8 mouse cellular contexts compared by ENCODE assay signal in the genomic region with DNA sequence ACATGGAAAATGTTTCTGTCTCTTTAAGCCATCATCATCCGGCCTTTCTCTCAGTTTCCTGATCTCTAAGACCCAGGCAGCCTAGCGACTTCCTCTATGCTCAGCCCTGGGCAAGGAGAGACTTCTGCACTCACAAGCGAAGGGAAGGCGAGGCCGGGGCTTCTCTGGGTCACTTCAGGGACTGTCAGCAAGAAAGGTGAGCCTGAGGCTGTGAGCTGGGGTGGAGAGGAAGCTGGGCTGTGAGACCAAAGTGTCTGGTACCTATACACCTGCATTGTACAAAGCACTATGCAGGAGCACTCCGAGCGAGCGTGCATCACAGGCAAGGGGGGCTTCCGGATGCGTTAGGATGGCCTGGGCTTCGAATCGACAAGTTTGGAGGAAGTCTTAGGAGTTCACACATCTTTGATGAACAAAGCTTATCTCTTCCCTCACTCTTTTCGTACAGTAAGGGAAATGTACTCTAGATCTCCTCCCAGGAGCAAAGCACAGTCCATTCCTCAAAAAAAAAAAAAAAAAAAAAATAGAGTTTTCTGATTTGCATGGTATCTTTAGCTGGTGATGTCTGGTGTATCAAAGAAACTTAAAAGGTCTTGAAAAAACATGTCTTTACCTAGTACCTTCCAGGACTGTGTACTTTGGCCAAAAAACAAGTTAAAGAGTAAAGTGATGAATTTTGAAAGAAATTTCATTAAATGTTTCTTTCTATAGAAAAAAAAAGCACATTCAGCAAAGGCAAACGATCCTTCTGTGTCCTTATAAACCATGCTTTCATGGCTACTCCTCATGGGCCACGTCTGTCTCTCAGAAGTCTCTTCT. TPM values are rescaled to one million over a fixed set of nuclear protein-coding genes. Genes with fewer than 3 reads are reported as not detected.
DNase-seq lines count a peak whose midpoint lies in the region; ATAC-seq and TF ChIP-seq lines count a peak whose summit lies in the region.

A gene (plus strand): TSS at position 94 of the 819 bp plus-strand sequence.

- peak; percentile 81 for DNase-seq in CH12.LX (ENCODE audit: extremely low read depth)
- peak; percentile 66 for DNase-seq in kidney, adult 2 months
- DNase-seq in lung, postnatal 36 days, result peak; percentile 78
- peak; percentile 83 for DNase-seq in thymus, postnatal 14 days
- no peak for DNase-seq in right cerebral cortex, postnatal 4 days

- TF ChIP-seq RAD21 in CH12.LX (IDR thresholded peaks at IDR 0.05; ENCODE audit: low read depth, low read length), result no peak; the same call in 1 of the 2 replicates

- ATAC-seq in embryonic facial prominence, embryonic 15.5 days (ENCODE audit: insufficient number of reproducible peaks, low FRiP score, low TSS enrichment, low read depth), result no peak
- no peak for ATAC-seq in forebrain, embryonic 15.5 days (replicated peaks)
- no peak for ATAC-seq in cerebellum, adult (ENCODE audit: insufficient number of reproducible peaks, low FRiP score, low TSS enrichment)

- TF ChIP-seq CTCF in CH12.LX (conservative IDR thresholded peaks at IDR 0.05 in 1 of 2, IDR thresholded peaks at IDR 0.05 in 1 of 2; ENCODE audit: low read depth in 2 of 2, low read length in 2 of 2), result no peak
- no peak for TF ChIP-seq CTCF in kidney, adult 2 months (conservative IDR thresholded peaks at IDR 0.05; ENCODE audit: insufficient read depth, insufficient read length, low read depth, low read length)

- H3K27me3 ChIP-seq in CH12.LX (replicated peaks), result no peaks in the 10 kb centered on the region
- peaks cover 34% of the 10 kb centered on the region for H3K27me3 ChIP-seq in embryonic facial prominence, embryonic 15.5 days
- H3K27me3 ChIP-seq in kidney, adult 2 months (replicated peaks; ENCODE audit: control insufficient read depth, insufficient read depth, low read length), result no peaks in the 10 kb centered on the region
- peaks cover 23% of the 10 kb centered on the region for H3K27me3 ChIP-seq in forebrain, embryonic 15.5 days

- in situ Hi-C loops in CH12.LX (cut with MboI; ENCODE audit: low pct_ligation_motif_present, low pct_unique_long_range_greater_than_20kb, low sequenced_read_pairs), result loop anchor here (5.0 kb wide), 1 partner anchor 37 kb away; no protein-coding TSS in a partner anchor

- H3K36me3 ChIP-seq in CH12.LX (replicated peaks in 1 of 2; ENCODE audit: control insufficient read depth in 1 of 2, insufficient read depth in 1 of 2, low read length in 1 of 2), result peaks cover 24 to 34% of the 10 kb centered on the region in 2 experiments
- no peaks in the 10 kb centered on the region for H3K36me3 ChIP-seq in embryonic facial prominence, embryonic 15.5 days
- H3K36me3 ChIP-seq in kidney, adult 2 months (ENCODE audit: control insufficient read depth, insufficient read depth, low read length), result no peaks in the 10 kb centered on the region
- no peaks in the 10 kb centered on the region for H3K36me3 ChIP-seq in forebrain, embryonic 15.5 days

- H3K9me3 ChIP-seq in CH12.LX (replicated peaks; ENCODE audit: low read length), result peaks cover 11% of the 10 kb centered on the region
- H3K9me3 ChIP-seq in embryonic facial prominence, embryonic 15.5 days (replicated peaks), result no peaks in the 10 kb centered on the region
- H3K9me3 ChIP-seq in forebrain, embryonic 15.5 days, result no peaks in the 10 kb centered on the region

- peaks cover 16 to 61% of the 10 kb centered on the region in 2 experiments for H3K4me1 ChIP-seq in CH12.LX (ENCODE audit: control insufficient read depth in 1 of 2, insufficient read depth in 2 of 2)
- peaks cover 11% of the 10 kb centered on the region for H3K4me1 ChIP-seq in embryonic facial prominence, embryonic 15.5 days
- H3K4me1 ChIP-seq in kidney, adult 2 months (ENCODE audit: control insufficient read depth, insufficient read depth, low read length), result peaks cover 9% of the 10 kb centered on the region; the same call in 1 of the 2 replicates
- H3K4me1 ChIP-seq in forebrain, embryonic 15.5 days, result 0 out of 2 replicates have a peak, but pooled peaks cover 5% of the 10 kb centered on the region

- peak within 1 kb of the TSS; percentile 66 to 91 (median 72) for H3K4me3 ChIP-seq in CH12.LX (replicated peaks in 1 of 3; ENCODE audit: low read depth in 2 of 3, low read length in 2 of 3, poor library complexity in 1 of 3)
- H3K4me3 ChIP-seq in embryonic facial prominence, embryonic 15.5 days (replicated peaks), result 0 out of 2 replicates have a peak within 1 kb of the TSS, but pooled peaks have one; percentile 0
- peak within 1 kb of the TSS; percentile 47 for H3K4me3 ChIP-seq in kidney, adult 2 months (ENCODE audit: insufficient read depth, low read depth, low read length)
- H3K4me3 ChIP-seq in forebrain, embryonic 15.5 days, result no peak within 1 kb of the TSS

- peak within 1 kb of the TSS; percentile 89 for H3K4me2 ChIP-seq in CH12.LX (ENCODE audit: insufficient read depth, low read depth, poor library complexity, severe bottlenecking)
- no peak within 1 kb of the TSS for H3K4me2 ChIP-seq in embryonic facial prominence, embryonic 15.5 days (replicated peaks)
- no peak within 1 kb of the TSS for H3K4me2 ChIP-seq in forebrain, embryonic 15.5 days (replicated peaks)

- WGBS in embryonic facial prominence, embryonic 15.5 days, result 70% methylated on average over 15 of the region's 15 CpGs
- WGBS in kidney, adult 2 months, result 65% methylated on average over 15 of the region's 15 CpGs
- WGBS in forebrain, embryonic 15.5 days, result 77% methylated on average over 15 of the region's 15 CpGs

- peak; percentile 51 for TF ChIP-seq EP300 in CH12.LX (IDR thresholded peaks at IDR 0.05; ENCODE audit: low read length)

- peak within 1 kb of the TSS; percentile 82 for H3K9ac ChIP-seq in CH12.LX (ENCODE audit: insufficient read depth, low read depth)
- H3K9ac ChIP-seq in embryonic facial prominence, embryonic 15.5 days, result no peak within 1 kb of the TSS
- no peak within 1 kb of the TSS for H3K9ac ChIP-seq in forebrain, embryonic 15.5 days (replicated peaks)

- peak; percentile 85 for TF ChIP-seq POLR2A in CH12.LX (IDR thresholded peaks at IDR 0.05; ENCODE audit: low read depth, low read length)
- TF ChIP-seq POLR2A in kidney, adult 2 months (IDR thresholded peaks at IDR 0.05; ENCODE audit: low read depth, low read length), result no peak

- H3K79me2 ChIP-seq in CH12.LX (replicated peaks; ENCODE audit: control insufficient read depth, extremely low read depth, insufficient read depth, poor library complexity, severe bottlenecking), result peaks cover 62% of the 10 kb centered on the region

- dilution Hi-C loops in CH12.LX (cut with MboI; ENCODE audit: extremely low pct_ligation_motif_present, extremely low pct_unique_long_range_greater_than_20kb, low sequenced_read_pairs), result no loop called here

- H3K27ac ChIP-seq in CH12.LX (ENCODE audit: insufficient read depth, low read depth), result peak within 1 kb of the TSS; percentile 93
- no peak within 1 kb of the TSS for H3K27ac ChIP-seq in embryonic facial prominence, embryonic 15.5 days (replicated peaks)
- peak within 1 kb of the TSS; percentile 74 for H3K27ac ChIP-seq in kidney, adult 2 months (ENCODE audit: insufficient read depth, low read depth, low read length)
- H3K27ac ChIP-seq in forebrain, embryonic 15.5 days (replicated peaks), result no peak within 1 kb of the TSS

TF ChIP-seq in CH12.LX, 34 proteins besides CTCF, POLR2A, EP300 and RAD21 (continues in another document):
- TF ChIP-seq MXI1 (IDR thresholded peaks at IDR 0.05; ENCODE audit: low read depth, low read length) (peak; percentile 47; the same call in 1 of the 2 replicates), ZNF384 (IDR thresholded peaks at IDR 0.05; ENCODE audit: low read depth, low read length) (peak; percentile 84), MEF2A (IDR thresholded peaks at IDR 0.05; ENCODE audit: borderline replicate concordance, low read depth, low read length) (no peak), SMC3 (IDR thresholded peaks at IDR 0.05; ENCODE audit: low read depth, low read length) (no peak), KAT2A (IDR thresholded peaks at IDR 0.05; ENCODE audit: insufficient replicate concordance, low read length) (peak; percentile 42; the same call in 1 of the 2 replicates), JUND (conservative IDR thresholded peaks at IDR 0.05; ENCODE audit: low read depth, low read length) (0 out of 2 replicates have a peak, but pooled peaks have one; percentile 8), ZMIZ1 (IDR thresholded peaks at IDR 0.05; ENCODE audit: low read depth, low read length) (peak; percentile 61; the same call in 1 of the 2 replicates), TCF12 (IDR thresholded peaks at IDR 0.05; ENCODE audit: low read depth, low read length) (peak; percentile 74; the same call in 1 of the 2 replicates), SIN3A (IDR thresholded peaks at IDR 0.05; ENCODE audit: low read length) (peak; percentile 79), MYC (IDR thresholded peaks at IDR 0.05; ENCODE audit: low read depth, low read length) (peak; percentile 65), TBP (conservative IDR thresholded peaks at IDR 0.05; ENCODE audit: low read depth, low read length) (peak; percentile 87; the same call in 1 of the 2 replicates), ZC3H11A (IDR thresholded peaks at IDR 0.05; ENCODE audit: low read depth, low read length) (no peak), POLR2AphosphoS2 (IDR thresholded peaks at IDR 0.05; ENCODE audit: low read depth, low read length) (0 out of 2 replicates have a peak, but pooled peaks have one; percentile 55), JUN (IDR thresholded peaks at IDR 0.05; ENCODE audit: insufficient read depth, low read depth, low read length) (no peak), MAFK (IDR thresholded peaks at IDR 0.05; ENCODE audit: insufficient replicate concordance, low read length) (0 out of 2 replicates have a peak, but pooled peaks have one; percentile 41), CHD1 (IDR thresholded peaks at IDR 0.05; ENCODE audit: low read depth, low read length) (no peak; the same call in none of the 2 replicates), BHLHE40 (IDR thresholded peaks at IDR 0.05; ENCODE audit: low read depth, low read length) (peak; percentile 20; the same call in 1 of the 2 replicates), GABPA (IDR thresholded peaks at IDR 0.05; ENCODE audit: insufficient replicate concordance, low read depth, low read length) (no peak), ETS1 (conservative IDR thresholded peaks at IDR 0.05; ENCODE audit: low read depth, low read length) (0 out of 2 replicates have a peak, but pooled peaks have one; percentile 25), HCFC1 (IDR thresholded peaks at IDR 0.05; ENCODE audit: low read depth, low read length) (peak; percentile 76), ZKSCAN1 (IDR thresholded peaks at IDR 0.05; ENCODE audit: borderline replicate concordance, low read depth, low read length) (no peak), E2F4 (IDR thresholded peaks at IDR 0.05; ENCODE audit: insufficient replicate concordance, low read depth, low read length) (no peak)

RNA-seq across cellular contexts. Expression of the gene that starts here (rescaled TPM):
- 136 and 144 TPM in 2 replicates for total RNA-seq in CH12.LX (2012; rRNA removed)
- 54.5 and 57.4 TPM in 2 replicates for total RNA-seq in CH12.LX (2014; rRNA removed)
- 91.8 and 113 TPM in 2 replicates for polyA plus RNA-seq in CH12.LX (2012; ENCODE audit: insufficient read length, low read depth)
- polyA plus RNA-seq in embryonic facial prominence, embryonic 15.5 days (2015; fragmentation: Nextera tagmentation; extraction: Ambion mirVana), result 10.5 and 13.3 TPM in 2 replicates
- 8.3 and 10.0 TPM in 2 replicates for polyA plus RNA-seq in kidney, adult 2 months (2012; rRNA removed)
- 4.1 and 4.6 TPM in 2 replicates for polyA plus RNA-seq in forebrain, embryonic 15.5 days (2015; fragmentation: Nextera tagmentation; extraction: Ambion mirVana)

Comparison
In these comparisons a context has a peak if more than half of its experiments do, and no peak if none do; other contexts are left out.
1. H3K27ac ChIP-seq: peak in CH12.LX (single experiment) and kidney, adult 2 months (single experiment); none in embryonic facial prominence, embryonic 15.5 days (single experiment) and forebrain, embryonic 15.5 days (single experiment).